ENCODE assay signal across 8 mouse cellular contexts in the genomic region with DNA sequence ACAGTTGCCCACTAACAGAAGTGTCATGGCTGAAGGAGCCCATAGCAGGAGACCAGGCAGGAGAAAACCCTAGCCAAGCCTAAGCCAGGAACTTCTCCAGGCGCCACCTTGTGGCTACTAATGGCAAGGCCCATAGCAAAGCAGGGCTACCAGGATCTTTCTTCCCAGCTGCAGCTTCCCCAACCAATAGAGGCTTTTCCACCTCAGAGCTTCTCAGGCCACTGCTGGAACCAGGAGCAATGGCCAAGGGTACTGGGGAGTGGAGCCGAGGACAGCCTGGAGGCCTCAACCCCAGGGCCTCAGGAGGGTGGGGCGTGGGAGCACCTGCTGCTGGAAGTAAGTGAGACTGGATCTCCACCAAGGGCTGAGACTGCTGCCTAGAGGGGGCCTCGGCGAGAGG. TPM values are rescaled to one million over a fixed set of nuclear protein-coding genes. Genes with fewer than 3 reads are reported as not detected.
A peak's percentile ranks its signal among the peaks of the same experiment; 100 is the strongest.
DNase-seq lines count a peak whose midpoint lies in the region; ATAC-seq and TF ChIP-seq lines count a peak whose summit lies in the region.

No protein-coding gene starts in this region.

- H3K36me3 ChIP-seq in kidney, adult 2 months (ENCODE audit: control insufficient read depth, insufficient read depth, low read length) = no peaks in the 10 kb centered on the region
- peaks cover 77% of the 10 kb centered on the region for H3K36me3 ChIP-seq in limb, embryonic 12.5 days
- H3K36me3 ChIP-seq in midbrain, embryonic 14.5 days (ENCODE audit: control insufficient read depth, insufficient read depth, low read length) = peaks cover 66% of the 10 kb centered on the region

- ATAC-seq in limb, embryonic 12.5 days (ENCODE audit: insufficient number of reproducible peaks, insufficient read depth, low FRiP score, low TSS enrichment, low read depth) = peak; percentile 42; the same call in 1 of the 2 replicates
- ATAC-seq in midbrain, embryonic 14.5 days (ENCODE audit: low FRiP score, low TSS enrichment) = no peak

- H3K9me3 ChIP-seq in limb, embryonic 12.5 days = no peaks in the 10 kb centered on the region
- H3K9me3 ChIP-seq in midbrain, embryonic 14.5 days (ENCODE audit: control insufficient read depth, low read length) = no peaks in the 10 kb centered on the region

- H3K9ac ChIP-seq in limb, embryonic 12.5 days (replicated peaks) = no peak overlapping the region
- no peak overlapping the region for H3K9ac ChIP-seq in midbrain, embryonic 14.5 days (replicated peaks; ENCODE audit: low read length)

- no peak overlapping the region for H3K27ac ChIP-seq in kidney, adult 2 months (ENCODE audit: insufficient read depth, low read depth, low read length)
- H3K27ac ChIP-seq in limb, embryonic 12.5 days = no peak overlapping the region
- H3K27ac ChIP-seq in midbrain, embryonic 14.5 days (replicated peaks; ENCODE audit: low read depth, low read length) = no peak overlapping the region

- no peaks in the 10 kb centered on the region for H3K27me3 ChIP-seq in kidney, adult 2 months (replicated peaks; ENCODE audit: control insufficient read depth, insufficient read depth, low read length)
- H3K27me3 ChIP-seq in limb, embryonic 12.5 days = no peaks in the 10 kb centered on the region
- H3K27me3 ChIP-seq in midbrain, embryonic 14.5 days (ENCODE audit: control insufficient read depth, insufficient read depth, low read length) = no peaks in the 10 kb centered on the region

- no peak for TF ChIP-seq POLR2A in kidney, adult 2 months (IDR thresholded peaks at IDR 0.05; ENCODE audit: low read depth, low read length)

- peak; percentile 30 for DNase-seq in 3134 (ENCODE audit: extremely low read depth, insufficient read length, low spot score)
- peak; percentile 57 to 64 for DNase-seq in adrenal gland, adult 18-20 months (ENCODE audit: low spot score in 2 of 2)
- peak; percentile 50 for DNase-seq in embryo, embryonic 11.5 days (ENCODE audit: low read depth, low spot score)
- peak; percentile 54 to 79 for DNase-seq in heart, adult 18-20 months
- peak; percentile 81 for DNase-seq in kidney, adult 2 months
- DNase-seq in midbrain, embryonic 14.5 days = peak; percentile 86
- DNase-seq in spleen, postnatal 14 days (ENCODE audit: low spot score in 2 of 2) = peak; percentile 22 to 60

- TF ChIP-seq CTCF in kidney, adult 2 months (conservative IDR thresholded peaks at IDR 0.05; ENCODE audit: insufficient read depth, insufficient read length, low read depth, low read length) = peak; percentile 83

- H3K4me2 ChIP-seq in limb, embryonic 12.5 days = no peak overlapping the region
- H3K4me2 ChIP-seq in midbrain, embryonic 14.5 days (ENCODE audit: low read length) = no peak overlapping the region

- peaks cover 8% of the 10 kb centered on the region; the same call in 1 of the 2 replicates for H3K4me1 ChIP-seq in kidney, adult 2 months (ENCODE audit: control insufficient read depth, insufficient read depth, low read length)
- H3K4me1 ChIP-seq in limb, embryonic 12.5 days (replicated peaks) = no peaks in the 10 kb centered on the region
- H3K4me1 ChIP-seq in midbrain, embryonic 14.5 days (ENCODE audit: control insufficient read depth, insufficient read depth, low read length) = no peaks in the 10 kb centered on the region

- no peak overlapping the region for H3K4me3 ChIP-seq in kidney, adult 2 months (ENCODE audit: insufficient read depth, low read depth, low read length)
- no peak overlapping the region for H3K4me3 ChIP-seq in limb, embryonic 12.5 days (replicated peaks)
- no peak overlapping the region for H3K4me3 ChIP-seq in midbrain, embryonic 14.5 days (replicated peaks; ENCODE audit: low read depth, low read length)

- WGBS in kidney, adult 2 months = 57% methylated on average over 5 of the region's 5 CpGs
- WGBS in limb, embryonic 12.5 days = 53% methylated on average over 5 of the region's 5 CpGs
- 58% methylated on average over 5 of the region's 5 CpGs for WGBS in midbrain, embryonic 14.5 days

RNA-seq across cellular contexts. Expression of a gene that starts 31.5 kb away (rescaled TPM):
- total RNA-seq in adrenal gland, adult 18-20 months (2021) = 10 to 100 TPM; 15.9 to 26.0 TPM
- 10 to 100 TPM; 28.8 to 31.7 TPM for total RNA-seq in heart, adult 18-20 months (2021)
- 12.8 and 13.0 TPM in 2 replicates for polyA plus RNA-seq in kidney, adult 2 months (2012; rRNA removed)
- 44.7 and 45.1 TPM in 2 replicates for polyA plus RNA-seq in limb, embryonic 12.5 days (2016; fragmentation: Nextera tagmentation; extraction: Ambion mirVana)
- polyA plus RNA-seq in midbrain, embryonic 14.5 days (2014; fragmentation: Nextera tagmentation; extraction: Ambion mirVana) = 41.2 and 62.7 TPM in 2 replicates

Comparison
In these comparisons a context has a peak if more than half of its experiments do, and no peak if none do; other contexts are left out.
1. DNase-seq: peak in every context shown above with its lines; median percentile 86 in midbrain, embryonic 14.5 days; 81 in kidney, adult 2 months; 66 in heart, adult 18-20 months; 60 in adrenal gland, adult 18-20 months; 50 in embryo, embryonic 11.5 days; 41 in spleen, postnatal 14 days; 30 in 3134.